Mouse (Mus musculus) lung, postnatal 36 days (tissue): ENCODE results near the gene Ptprd.
"Not testable (repeated sequence)": the region's sequence is repeated elsewhere in the genome, so short reads cannot be mapped to it uniquely, and the experiment has no call there.

Experiments
- DNase-seq: peaks from one replicate; pipeline ENCODE4 v3.0.0; 2022; ENCODE audit warnings: mixed read lengths

Gene Ptprd

GRCm38 (mm10) chr4:77880213-77880612, 331.5 kb downstream of the Ptprd start:
- DNase-seq = no peak

GRCm38 (mm10) chr4:77861269-77861668, 350.5 kb downstream of the Ptprd start:
- DNase-seq = no peak

GRCm38 (mm10) chr4:77797391-77797790, 414.4 kb downstream of the Ptprd start:
- DNase-seq = not testable (repeated sequence)

- no peak for DNase-seq
Observed at GRCm38 (mm10) chr4:77777237-77777636, 434.5 kb downstream of the Ptprd start.

- DNase-seq = no peak
Observed at GRCm38 (mm10) chr4:77763790-77764189, 448.0 kb downstream of the Ptprd start.

- no peak for DNase-seq
Observed at GRCm38 (mm10) chr4:77743391-77743790, 468.4 kb downstream of the Ptprd start.

- no peak for DNase-seq
Observed at GRCm38 (mm10) chr4:77721908-77722307, 489.9 kb downstream of the Ptprd start.

- DNase-seq = no peak
Observed at GRCm38 (mm10) chr4:77717792-77718191, 494.0 kb downstream of the Ptprd start.

GRCm38 (mm10) chr4:77710231-77710630, 501.5 kb downstream of the Ptprd start:
- no peak for DNase-seq

GRCm38 (mm10) chr4:77698294-77698693, 513.5 kb downstream of the Ptprd start:
- no peak for DNase-seq

GRCm38 (mm10) chr4:77675798-77676197, 536.0 kb downstream of the Ptprd start:
- DNase-seq = no peak

GRCm38 (mm10) chr4:77664761-77665160, 547.0 kb downstream of the Ptprd start:
- no peak for DNase-seq

- DNase-seq = no peak
Observed at GRCm38 (mm10) chr4:77662309-77662708, 549.5 kb downstream of the Ptprd start.

GRCm38 (mm10) chr4:77655669-77656068, 556.1 kb downstream of the Ptprd start:
- no peak for DNase-seq

- no peak for DNase-seq
Observed at GRCm38 (mm10) chr4:77649615-77650325, 562.0 kb downstream of the Ptprd start.

- DNase-seq = no peak
Observed at GRCm38 (mm10) chr4:77648911-77649310, 562.9 kb downstream of the Ptprd start.

- no peak for DNase-seq
Observed at GRCm38 (mm10) chr4:77647451-77648137, 564.2 kb downstream of the Ptprd start.

GRCm38 (mm10) chr4:77644435-77644834, 567.3 kb downstream of the Ptprd start:
- DNase-seq = no peak

GRCm38 (mm10) chr4:77640022-77640421, 571.7 kb downstream of the Ptprd start:
- DNase-seq = no peak

- DNase-seq = no peak
Observed at GRCm38 (mm10) chr4:77613129-77613528, 598.6 kb downstream of the Ptprd start.

GRCm38 (mm10) chr4:77586624-77587023, 625.1 kb downstream of the Ptprd start:
- DNase-seq = no peak

- no peak for DNase-seq
Observed at GRCm38 (mm10) chr4:77586222-77586621, 625.5 kb downstream of the Ptprd start.

- DNase-seq = peak; percentile 39
Observed at GRCm38 (mm10) chr4:77558404-77559202, 653.2 kb downstream of the Ptprd start.

- DNase-seq = no peak
Observed at GRCm38 (mm10) chr4:77555841-77556240, 655.9 kb downstream of the Ptprd start.
